Mouse (Mus musculus) MEL (cell line): Measurements from ENCODE around the gene Ccl26. TPM values are rescaled to one million over a fixed set of nuclear protein-coding genes. Genes with fewer than 3 reads are reported as not detected.

Experiments
- DNase-seq: peaks from one replicate; pipeline ENCODE4 v3.0.0; 2011; ENCODE audit warnings: low read depth, low spot score
- H3K27ac ChIP-seq: 2 replicates; pipeline ENCODE4 v1.5.1; 2012; ENCODE audit warnings: low read depth, mild to moderate bottlenecking, control low read depth, low read length, moderate library complexity; ENCODE audit not compliant: control insufficient read depth
- H3K27me3 ChIP-seq, 2 experiments: fragments of 150-350 bp in 1 of 2; sonication (generic) in 1 of 2; 2 replicates each; pipeline ENCODE4 v1.6.1; 2012; ENCODE audit warnings: low read length in 2 of 2, mild to moderate bottlenecking in 2 of 2, improper control_type of control experiment in 1 of 2, moderate library complexity in 1 of 2; ENCODE audit not compliant: insufficient read depth in 2 of 2, control insufficient read depth in 1 of 2
- H3K36me3 ChIP-seq, 2 experiments: 2 replicates each; pipeline ENCODE4 v1.6.1; 2012 to 2014; ENCODE audit warnings: low read length in 2 of 2, improper control_type of control experiment in 1 of 2, inconsistent platforms in 1 of 2, mild to moderate bottlenecking in 1 of 2; ENCODE audit not compliant: insufficient read depth in 2 of 2, control insufficient read depth in 1 of 2
- H3K4me1 ChIP-seq, 2 experiments: fragments of 150-350 bp in 1 of 2; sonication (generic) in 1 of 2; 2 replicates each; pipeline ENCODE4 v1.6.1; 2012; ENCODE audit warnings: low read length in 2 of 2, improper control_type of control experiment in 1 of 2, mild to moderate bottlenecking in 1 of 2; ENCODE audit not compliant: insufficient read depth in 2 of 2, control insufficient read depth in 1 of 2
- H3K4me3 ChIP-seq, 2 experiments: fragments of 150-350 bp in 1 of 2; sonication (generic) in 1 of 2; 2 replicates each; pipeline ENCODE4 v1.5.1; 2012; ENCODE audit warnings: low read depth in 2 of 2, low read length in 2 of 2, mild to moderate bottlenecking in 2 of 2, moderate library complexity in 2 of 2, control low read depth in 1 of 2, improper control_type of control experiment in 1 of 2; ENCODE audit not compliant: control insufficient read depth in 1 of 2, insufficient read depth in 1 of 2
- H3K79me2 ChIP-seq: 2 replicates; pipeline ENCODE4 v1.6.1; 2012; ENCODE audit warnings: mild to moderate bottlenecking, low read length, moderate library complexity; ENCODE audit not compliant: control insufficient read depth, poor library complexity, insufficient read depth
- H3K9ac ChIP-seq: 2 replicates; pipeline ENCODE4 v1.6.1; 2012; ENCODE audit warnings: low read depth, mild to moderate bottlenecking, control low read depth, low read length, moderate library complexity; ENCODE audit not compliant: control insufficient read depth, poor library complexity, severe bottlenecking
- H3K9me3 ChIP-seq: fragments of 150-350 bp; sonication (generic); replicated peaks from 2 replicates; pipeline ENCODE4 v1.6.1; 2012; ENCODE audit warnings: mild to moderate bottlenecking, low read length, improper control_type of control experiment, moderate library complexity; ENCODE audit not compliant: insufficient read depth
- BHLHE40 ChIP-seq: IDR thresholded peaks from 2 replicates; pipeline ENCODE4 v1.6.1; 2012; ENCODE audit warnings: low read depth, mild to moderate bottlenecking, inconsistent platforms, low read length, improper control_type of control experiment, borderline replicate concordance
- CHD1 ChIP-seq: IDR thresholded peaks from 2 replicates; pipeline ENCODE4 v1.6.1; 2012; ENCODE audit warnings: low read depth, mild to moderate bottlenecking, inconsistent platforms, low read length, improper control_type of control experiment
- CTCF ChIP-seq, 3 experiments: IDR thresholded peaks in 2 of 3; conservative IDR thresholded peaks in 1 of 3; 2 replicates each; pipeline ENCODE4 v1.5.1; 2011 to 2012; ENCODE audit warnings: low read length in 3 of 3, low read depth in 2 of 3, mild to moderate bottlenecking in 2 of 3, improper control_type of control experiment in 1 of 3, inconsistent platforms in 1 of 3, mixed read lengths in 1 of 3, moderate library complexity in 1 of 3; ENCODE audit not compliant: control insufficient read depth in 1 of 3, insufficient read depth in 1 of 3, poor library complexity in 1 of 3, severe bottlenecking in 1 of 3
- EP300 ChIP-seq, 2 experiments: IDR thresholded peaks; 2 replicates each; pipeline ENCODE4 v1.6.1; 2011; ENCODE audit warnings: improper control_type of control experiment in 2 of 2, low read length in 2 of 2, low read depth in 1 of 2, mild to moderate bottlenecking in 1 of 2
- GABPA ChIP-seq: IDR thresholded peaks from 2 replicates; pipeline ENCODE4 v1.6.1; 2012; ENCODE audit warnings: low read depth, mild to moderate bottlenecking, inconsistent platforms, low read length, improper control_type of control experiment, moderate library complexity
- MAFK ChIP-seq: IDR thresholded peaks from 2 replicates; pipeline ENCODE4 v1.6.1; 2011; ENCODE audit warnings: low read depth, mild to moderate bottlenecking, low read length, improper control_type of control experiment, borderline replicate concordance
- MAX ChIP-seq: IDR thresholded peaks from 2 replicates; pipeline ENCODE4 v1.6.1; 2011; ENCODE audit warnings: low read length, improper control_type of control experiment
- MXI1 ChIP-seq: IDR thresholded peaks from 2 replicates; pipeline ENCODE4 v1.6.1; 2011; ENCODE audit warnings: mild to moderate bottlenecking, low read depth, low read length, improper control_type of control experiment
- MYB ChIP-seq: IDR thresholded peaks from 2 replicates; pipeline ENCODE4 v1.6.1; 2011; ENCODE audit warnings: mild to moderate bottlenecking, low read depth, low read length, improper control_type of control experiment
- MYC ChIP-seq: IDR thresholded peaks from 2 replicates; pipeline ENCODE4 v1.6.1; 2011; ENCODE audit warnings: low read depth, mild to moderate bottlenecking, low read length, improper control_type of control experiment, moderate library complexity
- NELFE ChIP-seq: IDR thresholded peaks from 2 replicates; pipeline ENCODE4 v1.6.1; 2011; ENCODE audit warnings: low read depth, low read length, improper control_type of control experiment
- POLR2A ChIP-seq, 2 experiments: IDR thresholded peaks; 2 replicates each; pipeline ENCODE4 v1.6.1; 2011 to 2012; ENCODE audit warnings: low read length in 2 of 2, mild to moderate bottlenecking in 2 of 2, control low read depth in 1 of 2, improper control_type of control experiment in 1 of 2, low read depth in 1 of 2, moderate library complexity in 1 of 2; ENCODE audit not compliant: control insufficient read depth in 1 of 2, insufficient read depth in 1 of 2, poor library complexity in 1 of 2
- POLR2AphosphoS5 ChIP-seq: IDR thresholded peaks from 2 replicates; pipeline ENCODE4 v1.6.1; 2012; ENCODE audit warnings: low read depth, borderline replicate concordance, mild to moderate bottlenecking, inconsistent platforms, low read length, moderate library complexity, mixed read lengths
- RAD21 ChIP-seq: IDR thresholded peaks from 2 replicates; pipeline ENCODE4 v1.6.1; 2011; ENCODE audit warnings: mild to moderate bottlenecking, low read depth, low read length, improper control_type of control experiment
- SMC3 ChIP-seq: IDR thresholded peaks from 2 replicates; pipeline ENCODE4 v1.6.1; 2011; ENCODE audit warnings: low read depth, low read length, improper control_type of control experiment
- TAL1 ChIP-seq: IDR thresholded peaks from 2 replicates; pipeline ENCODE4 v1.6.1; 2012; ENCODE audit warnings: mild to moderate bottlenecking, inconsistent platforms, low read length, moderate library complexity, mixed read lengths
- TBP ChIP-seq: IDR thresholded peaks from 2 replicates; pipeline ENCODE4 v1.8.0; 2011; ENCODE audit warnings: low read depth, low read length, improper control_type of control experiment
- TCF12 ChIP-seq: IDR thresholded peaks from 2 replicates; pipeline ENCODE4 v1.6.1; 2014; ENCODE audit warnings: low read depth, mild to moderate bottlenecking, inconsistent platforms, low read length, improper control_type of control experiment, moderate library complexity
- ZC3H11A ChIP-seq: IDR thresholded peaks from 2 replicates; pipeline ENCODE4 v1.6.1; 2012; ENCODE audit warnings: low read depth, mild to moderate bottlenecking, inconsistent platforms, low read length, improper control_type of control experiment
- ZMIZ1 ChIP-seq: IDR thresholded peaks from 2 replicates; pipeline ENCODE4 v1.6.1; 2012; ENCODE audit warnings: low read depth, mild to moderate bottlenecking, inconsistent platforms, low read length, improper control_type of control experiment, moderate library complexity
- polyA plus RNA-seq, 2 experiments: library from polyadenylated mRNA; stranded (reverse) in 1 of 2; unstranded in 1 of 2; fragments of >175 nt in 1 of 2; fragments of >200 nt in 1 of 2; gene quantifications; 2 replicates each; pipeline versions ENCODE4 v1.2.1 to v1.2.4; 2012; ENCODE audit warnings: low replicate concordance in 2 of 2, low read depth in 1 of 2; ENCODE audit not compliant: insufficient read length in 2 of 2, insufficient read depth in 1 of 2, missing spikeins in 1 of 2
- total RNA-seq: library from RNA; depleted of rRNA; stranded (reverse); fragments of 300-350 nt; gene quantifications from 2 replicates; pipeline ENCODE4 v1.2.3, GENCODE M21; 2012

Ccl26 gene
- total and polyA plus RNA-seq, 3 experiments: not detected

- H3K79me2 ChIP-seq: no peaks in the 10 kb centered on the region
- no peak for DNase-seq
- no peaks in the 10 kb centered on the region for H3K9me3 ChIP-seq
- H3K27ac ChIP-seq: no peak overlapping the region
- H3K9ac ChIP-seq: no peak overlapping the region
- TF ChIP-seq CHD1: no peak
- TF ChIP-seq MYC: no peak
- no peak for TF ChIP-seq MAFK
- no peak for TF ChIP-seq MAX
- TF ChIP-seq ZMIZ1: no peak
- no peak for TF ChIP-seq BHLHE40
- no peak for TF ChIP-seq MXI1
- TF ChIP-seq MYB: no peak
- no peak for TF ChIP-seq GABPA
- no peak for TF ChIP-seq NELFE
- TF ChIP-seq POLR2A (IDR thresholded peaks at IDR 0.05; ENCODE audit: control insufficient read depth in 1 of 2, insufficient read depth in 1 of 2, low read depth in 1 of 2, low read length in 2 of 2, poor library complexity in 1 of 2): no peak
- TF ChIP-seq CTCF (IDR thresholded peaks at IDR 0.05 in 2 of 3, conservative IDR thresholded peaks at IDR 0.05 in 1 of 3; ENCODE audit: control insufficient read depth in 1 of 3, insufficient read depth in 1 of 3, low read depth in 2 of 3, low read length in 3 of 3, poor library complexity in 1 of 3, severe bottlenecking in 1 of 3): no peak
- no peak for TF ChIP-seq TAL1
- TF ChIP-seq POLR2AphosphoS5: no peak
- no peak for TF ChIP-seq ZC3H11A
- no peak for TF ChIP-seq TBP
- H3K4me1 ChIP-seq: peaks cover 0 to 10% of the 10 kb centered on the region in 2 experiments; a peak in 2 of 4 replicates
- no peak overlapping the region for H3K4me3 ChIP-seq
- peaks cover 0 to 3% of the 10 kb centered on the region in 2 experiments; a peak in 2 of 4 replicates for H3K27me3 ChIP-seq
- H3K36me3 ChIP-seq: peaks cover 0 to 3% of the 10 kb centered on the region in 2 experiments; a peak in 2 of 4 replicates
Observed at GRCm38 (mm10) chr5:135533431-135533830, 29.9 kb downstream of the Ccl26 start.

DNA sequence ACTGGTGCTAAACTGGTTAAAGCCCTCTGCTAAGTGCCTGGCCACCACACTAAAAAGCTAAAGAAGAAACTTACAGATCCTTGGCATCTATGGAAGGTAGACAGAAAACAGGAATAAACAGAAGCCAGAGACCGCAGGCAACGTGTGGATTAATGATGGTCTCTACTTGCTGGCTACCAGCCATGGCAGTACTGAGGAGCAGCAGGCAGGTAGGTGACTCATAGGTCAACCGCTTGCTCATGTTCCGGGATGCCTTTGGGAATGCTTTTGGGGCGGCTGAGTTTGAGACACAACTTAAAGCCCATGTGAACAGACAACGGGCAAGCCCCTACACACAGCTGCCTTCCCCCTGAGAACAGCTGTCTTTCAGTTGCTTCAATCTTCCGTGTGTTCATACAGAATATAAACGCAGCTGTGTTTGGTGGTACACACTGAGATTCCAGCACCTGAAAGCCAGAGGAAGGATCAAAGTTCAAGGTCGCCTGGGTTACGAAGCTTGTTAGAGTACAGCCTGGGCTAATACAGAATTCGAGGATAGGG is 32.0 kb downstream of the Ccl26 start:
- DNase-seq: no peak
- TF ChIP-seq RAD21 (no peak), SMC3 (no peak), EP300 (IDR thresholded peaks at IDR 0.05; ENCODE audit: low read depth in 1 of 2, low read length in 2 of 2) (no peak), TAL1 (no peak), BHLHE40 (no peak), POLR2AphosphoS5 (no peak), TCF12 (no peak)
- Histone ChIP-seq H3K27ac (no peak overlapping the region), H3K27me3 (peaks cover 0 to 3% of the 10 kb centered on the region in 2 experiments; a peak in 2 of 4 replicates), H3K36me3 (no peaks in the 10 kb centered on the region), H3K4me1 (no peaks in the 10 kb centered on the region), H3K79me2 (no peaks in the 10 kb centered on the region), H3K4me3 (no peak overlapping the region), H3K9ac (no peak overlapping the region), H3K9me3 (no peaks in the 10 kb centered on the region)
